Mouse (Mus musculus) gastrocnemius, postnatal 10 days (tissue): ENCODE results near the gene Sphkap. TPM values are rescaled to one million over a fixed set of nuclear protein-coding genes. Genes with fewer than 3 reads are reported as not detected.

ENCODE experiments used
- DNase-seq: peaks from one replicate; pipeline ENCODE4 v3.0.0; 2021; ENCODE audit warnings: mixed read lengths
- total RNA-seq, 2 experiments: library from RNA; stranded (reverse); gene quantifications; 2 replicates each; pipeline ENCODE4 v1.2.3; 2021

The Sphkap gene
- total RNA-seq, 2 experiments from 2014 or later: 0.68 to 1.0 TPM

DNA sequence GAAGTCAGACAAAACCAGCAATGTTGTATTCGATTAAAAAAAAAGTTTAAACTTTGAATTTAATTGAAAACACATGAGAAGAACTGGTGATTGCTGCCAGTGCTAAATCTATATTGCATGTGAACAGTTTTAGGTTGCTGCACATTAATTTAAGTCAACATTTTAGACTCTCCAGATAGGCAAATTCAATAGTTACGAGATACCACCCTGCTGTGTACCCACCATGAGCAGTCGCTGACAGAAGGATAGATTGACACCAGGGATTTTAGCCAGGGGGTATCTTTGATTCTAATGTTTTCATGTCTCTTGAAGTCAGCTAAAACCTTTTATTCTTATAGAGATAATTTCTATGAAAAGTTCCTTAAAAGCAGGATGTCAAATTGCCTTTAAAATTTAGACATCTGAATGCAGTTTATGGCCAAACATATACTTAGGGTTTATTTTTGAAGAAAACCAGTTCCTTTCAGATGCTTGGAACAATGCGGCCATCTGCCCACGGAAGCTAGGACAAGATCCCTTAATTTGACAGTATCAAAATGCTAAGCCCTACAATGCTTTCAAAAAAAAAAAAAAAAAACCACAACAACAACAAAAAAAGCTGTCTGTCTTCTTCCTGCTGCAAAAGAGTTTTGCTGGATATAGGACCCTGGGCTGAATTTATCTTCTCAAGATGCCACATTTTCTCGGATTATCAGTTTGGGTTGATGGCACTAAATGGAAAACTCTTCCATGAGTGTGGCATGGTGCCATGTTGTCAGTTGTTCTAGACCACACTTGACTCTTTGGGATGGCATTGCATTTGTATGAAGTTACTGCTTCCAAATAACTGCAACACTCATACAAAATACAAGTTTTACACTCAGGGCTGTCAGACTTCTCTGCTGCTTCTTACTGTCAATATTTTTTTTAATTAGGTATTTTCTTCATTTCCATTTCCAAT, 110.6 kb downstream of the Sphkap start:
- no peak for DNase-seq

DNA sequence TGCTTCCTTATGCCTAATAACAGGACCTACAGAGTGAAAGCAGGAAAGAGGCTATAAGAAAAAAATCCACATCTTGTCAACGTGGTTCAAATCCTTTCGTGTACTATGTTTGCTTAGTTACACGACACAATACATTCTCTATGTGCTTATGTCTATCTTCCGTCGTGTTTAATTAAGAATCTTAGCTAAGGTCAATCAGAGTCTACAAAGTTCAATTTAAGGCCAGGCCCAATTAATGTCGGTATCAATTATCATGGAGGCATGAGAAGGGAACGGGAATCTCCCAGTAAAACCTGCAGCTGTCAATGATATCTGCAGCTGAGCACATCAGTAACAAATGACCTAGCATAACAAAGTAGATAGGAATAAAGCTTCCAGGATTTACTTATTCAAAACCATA, 122.1 kb downstream of the Sphkap start:
- no peak for DNase-seq

- DNase-seq: peak; percentile 5
Observed at GRCm38 (mm10) chr1:83277044-83277443, 131.0 kb downstream of the Sphkap start.

- DNase-seq: no peak
Observed at GRCm38 (mm10) chr1:83276637-83277036, 131.4 kb downstream of the Sphkap start.

GRCm38 (mm10) chr1:83251746-83252145, 156.3 kb downstream of the Sphkap start:
- no peak for DNase-seq

DNA sequence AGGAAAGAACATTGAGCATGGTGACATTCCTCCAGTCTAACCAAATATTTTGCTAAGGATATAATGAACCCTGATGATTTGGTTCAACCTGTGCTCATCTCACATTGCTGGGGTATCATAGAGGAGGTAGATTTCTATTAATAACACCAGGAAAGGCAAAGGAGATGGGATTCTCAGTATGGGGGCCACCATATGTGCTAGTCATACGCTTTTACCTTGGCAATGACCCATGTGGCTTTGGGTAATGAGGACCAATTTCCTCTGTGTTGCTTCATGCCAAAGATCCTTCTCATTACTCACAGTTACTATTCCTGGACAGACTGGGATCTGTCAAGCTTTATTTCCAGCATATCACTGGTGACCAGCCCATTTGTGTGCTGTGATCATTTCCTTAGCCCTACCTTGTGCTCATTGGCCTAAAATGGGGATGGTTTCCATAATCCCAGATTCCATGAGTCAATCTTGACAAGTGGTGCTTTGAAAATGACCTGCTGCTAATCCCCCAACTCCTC, 159.7 kb downstream of the Sphkap start:
- no peak for DNase-seq

DNA sequence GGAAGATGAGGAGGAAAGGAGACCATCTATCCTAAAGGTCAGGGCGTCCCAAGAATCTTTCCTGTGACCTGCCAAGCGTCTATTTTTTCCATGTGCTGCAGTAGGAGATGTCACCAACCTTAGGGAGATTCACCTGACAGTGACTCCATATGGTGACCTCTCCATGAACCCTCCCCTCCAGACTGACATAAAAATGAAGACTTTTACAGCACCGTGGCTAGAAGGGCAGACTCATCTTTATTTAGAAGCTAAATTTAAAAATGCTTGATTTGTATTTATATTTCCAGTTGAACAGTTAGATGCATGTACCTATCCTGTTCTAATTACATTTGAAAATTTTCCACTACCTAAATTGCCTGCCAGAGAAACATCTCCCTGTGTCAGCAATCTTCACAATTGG, 180.1 kb downstream of the Sphkap start:
- DNase-seq: no peak

DNA sequence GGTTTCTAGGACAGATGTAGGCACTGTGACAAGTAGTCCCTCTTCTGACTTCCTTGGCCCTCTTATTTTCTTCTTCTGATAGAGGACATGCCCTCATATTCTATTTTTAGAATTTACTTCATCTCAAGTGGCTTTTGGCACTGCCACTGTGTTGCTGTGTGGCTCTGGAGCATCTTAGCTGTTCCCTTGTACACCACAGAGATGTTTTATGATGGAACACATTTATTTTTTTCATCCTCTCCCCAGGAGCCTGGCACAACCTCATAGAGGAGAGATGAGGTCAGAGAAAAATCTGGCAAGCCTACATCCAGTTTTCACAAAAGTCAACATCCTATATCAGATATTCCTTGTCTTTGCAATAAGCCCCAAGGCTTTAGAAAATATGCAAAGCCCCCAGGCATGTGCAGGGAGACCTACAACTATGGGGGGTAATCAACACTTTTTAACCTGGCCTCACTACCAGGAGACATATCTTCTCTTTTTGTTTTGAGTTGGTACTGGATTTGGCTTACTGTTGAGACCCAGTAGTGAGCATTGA, 183.5 kb downstream of the Sphkap start:
- no peak for DNase-seq

- DNase-seq: no peak
Observed at GRCm38 (mm10) chr1:83223072-83223471, 184.9 kb downstream of the Sphkap start.

- no peak for DNase-seq
Observed at GRCm38 (mm10) chr1:83218260-83218659, 189.7 kb downstream of the Sphkap start.

- DNase-seq: no peak
Observed at GRCm38 (mm10) chr1:83209981-83210380, 198.0 kb downstream of the Sphkap start.

Other genes starting within 250 kb of the Sphkap start
- not detected for gene Daw1, start 248.4 kb downstream of the Sphkap start, total RNA-seq